Mouse (Mus musculus) kidney, postnatal 0 days (tissue): ENCODE measurements around the gene Plcg2. TPM values are rescaled to one million over a fixed set of nuclear protein-coding genes. Genes with fewer than 3 reads are reported as not detected.

ENCODE experiments used
- ATAC-seq: fragments of 200-750 bp; cut with Nextera tagmentation; replicated peaks from 2 replicates; pipeline ENCODE4 v1.8.0; 2017; ENCODE audit warnings: low read depth, moderate number of reproducible peaks, moderate TSS enrichment, moderate library complexity; ENCODE audit not compliant: low FRiP score
- DNase-seq: peaks from one replicate; pipeline ENCODE4 v3.0.0-alpha.2; 2016; ENCODE audit warnings: low spot score
- H3K27ac ChIP-seq: fragments of 300-500 bp; sonication (generic); 2 replicates; pipeline ENCODE4 v1.5.1; 2014; ENCODE audit warnings: mild to moderate bottlenecking
- H3K27me3 ChIP-seq: fragments of 300-500 bp; sonication (generic); 2 replicates; pipeline ENCODE4 v1.6.1; 2014; ENCODE audit warnings: low read length, mixed read lengths; ENCODE audit not compliant: insufficient read depth
- H3K36me3 ChIP-seq: fragments of 300-500 bp; sonication (generic); 2 replicates; pipeline ENCODE4 v1.6.1; 2014; ENCODE audit warnings: low read length, mixed read lengths; ENCODE audit not compliant: insufficient read depth
- H3K4me1 ChIP-seq: fragments of 300-500 bp; sonication (generic); replicated peaks from 2 replicates; pipeline ENCODE4 v1.6.1; 2014; ENCODE audit warnings: antibody characterized with exemption, low read length, mixed read lengths; ENCODE audit not compliant: insufficient read depth
- H3K4me2 ChIP-seq: fragments of 300-500 bp; sonication (generic); 2 replicates; pipeline ENCODE4 v1.6.1; 2014; ENCODE audit warnings: mild to moderate bottlenecking, low read length, moderate library complexity, mixed read lengths
- H3K4me3 ChIP-seq: fragments of 300-500 bp; sonication (generic); replicated peaks from 2 replicates; pipeline ENCODE4 v1.5.1; 2014; ENCODE audit warnings: low read depth, low read length
- H3K9ac ChIP-seq: fragments of 300-500 bp; sonication (generic); 2 replicates; pipeline ENCODE4 v1.6.1; 2014; ENCODE audit warnings: low read depth, low read length
- H3K9me3 ChIP-seq: fragments of 300-500 bp; sonication (generic); replicated peaks from 2 replicates; pipeline ENCODE4 v1.6.1; 2016; ENCODE audit warnings: low read length, inconsistent platforms, mixed read lengths
- CTCF ChIP-seq: IDR thresholded peaks from 2 replicates; pipeline ENCODE4 v1.5.1; 2016; ENCODE audit warnings: antibody characterized with exemption, low read depth, mild to moderate bottlenecking, moderate library complexity
- WGBS: fragments of 180-500 bp; shearing (Covaris S2); extraction: QIAGEN DNeasy Blood & Tissue Kit; methylation state at CpG from one replicate; pipeline ENCODE4 v1.1.7; 2014; 5-methylcytosine and 5-hydroxymethylcytosine counted together
- polyA plus RNA-seq: library from polyadenylated mRNA; unstranded; fragments of >200 nt; fragmentation: Nextera tagmentation; extraction: Ambion mirVana; gene quantifications from 2 replicates; pipeline ENCODE4 v1.2.1, GENCODE M21; 2015

The Plcg2 gene
- polyA plus RNA-seq, 1 experiment from 2014 or later = 7.3 TPM

DNA sequence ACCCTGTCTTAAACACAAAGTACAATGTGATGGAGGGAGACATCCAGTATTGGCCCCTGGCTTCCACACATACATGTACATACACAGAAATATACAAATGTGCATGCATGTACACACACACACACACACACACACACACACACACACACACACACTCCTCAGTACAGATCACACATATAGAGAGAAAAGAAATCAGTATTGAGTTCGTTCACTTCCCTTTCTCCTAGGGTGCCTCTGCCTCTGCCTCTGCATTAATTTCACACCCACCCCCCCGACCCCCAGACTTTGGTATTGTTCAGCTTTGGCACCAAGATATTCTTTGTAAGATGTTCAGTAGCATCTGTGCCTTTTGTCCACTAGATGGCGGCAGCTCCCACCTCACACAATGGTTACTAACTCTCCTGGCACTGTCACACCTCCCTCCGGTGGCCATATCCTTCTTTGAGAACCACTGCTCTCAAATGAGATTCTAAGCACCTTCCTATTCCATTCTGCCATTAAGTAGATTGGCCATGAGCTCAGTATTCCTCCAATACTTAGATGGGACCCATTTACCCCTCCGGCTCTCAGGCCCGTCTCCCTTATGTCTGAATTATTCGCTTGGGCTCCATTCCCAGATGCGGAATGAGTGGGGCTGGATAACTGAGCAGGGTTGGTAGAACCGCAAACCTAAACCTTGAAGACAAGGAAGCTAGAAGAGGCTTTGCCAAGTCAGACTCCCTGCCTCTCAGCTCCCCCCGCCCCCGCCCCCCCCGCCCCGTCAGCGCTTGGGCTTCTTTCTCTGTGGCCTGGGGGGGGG, 128.1 kb downstream of the Plcg2 start:
- no peak overlapping the region for H3K27ac ChIP-seq
- ATAC-seq (no peak), DNase-seq (peak; percentile 87)
- no peak overlapping the region for H3K4me2 ChIP-seq
- H3K4me3 ChIP-seq = no peak overlapping the region
- no peaks in the 10 kb centered on the region for H3K36me3 ChIP-seq
- H3K27me3 ChIP-seq = no peaks in the 10 kb centered on the region
- no peak overlapping the region for H3K9ac ChIP-seq
- WGBS = 63% methylated on average over 10 of the region's 14 CpGs
- TF ChIP-seq CTCF = peak; percentile 85
- no peaks in the 10 kb centered on the region for H3K4me1 ChIP-seq
- no peaks in the 10 kb centered on the region for H3K9me3 ChIP-seq

DNA sequence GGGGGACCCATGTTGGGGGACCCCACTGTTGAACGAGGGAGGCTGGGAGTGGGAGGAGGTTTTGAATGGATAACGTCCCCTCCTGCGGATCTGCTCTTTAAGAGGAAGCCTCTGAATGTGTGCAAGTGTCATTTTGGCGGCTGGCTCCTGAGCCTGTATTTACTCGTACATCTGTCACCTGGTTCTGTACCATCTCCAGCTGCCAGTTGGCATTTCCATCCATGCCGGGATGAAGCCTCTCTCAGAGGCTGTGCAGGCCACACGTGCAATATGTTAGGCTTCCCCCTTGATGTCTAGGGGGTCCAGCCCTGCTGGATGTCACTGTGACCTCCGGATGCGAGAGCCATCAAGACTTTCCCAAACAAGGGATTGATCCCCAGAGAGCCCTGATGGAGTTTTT, 129.0 kb downstream of the Plcg2 start:
- Histone ChIP-seq H3K9me3 (no peaks in the 10 kb centered on the region), H3K4me3 (no peak overlapping the region), H3K36me3 (no peaks in the 10 kb centered on the region), H3K4me2 (no peak overlapping the region), H3K4me1 (no peaks in the 10 kb centered on the region), H3K9ac (no peak overlapping the region), H3K27ac (no peak overlapping the region), H3K27me3 (no peaks in the 10 kb centered on the region)
- WGBS = 66% methylated on average over 9 of the region's 9 CpGs
- TF ChIP-seq CTCF = no peak
- ATAC-seq = no peak
- DNase-seq = no peak

- DNase-seq (no peak), ATAC-seq (no peak)
- Histone ChIP-seq H3K27ac (no peak overlapping the region), H3K27me3 (no peaks in the 10 kb centered on the region), H3K36me3 (no peaks in the 10 kb centered on the region), H3K4me2 (no peak overlapping the region), H3K9me3 (no peaks in the 10 kb centered on the region), H3K4me3 (no peak overlapping the region), H3K9ac (no peak overlapping the region), H3K4me1 (no peaks in the 10 kb centered on the region)
- no peak for TF ChIP-seq CTCF
- WGBS = 72% methylated on average over 5 of the region's 5 CpGs
These were observed 134.4 kb downstream of the Plcg2 start for GRCm38 (mm10) chr8:117632532-117632931.

DNA sequence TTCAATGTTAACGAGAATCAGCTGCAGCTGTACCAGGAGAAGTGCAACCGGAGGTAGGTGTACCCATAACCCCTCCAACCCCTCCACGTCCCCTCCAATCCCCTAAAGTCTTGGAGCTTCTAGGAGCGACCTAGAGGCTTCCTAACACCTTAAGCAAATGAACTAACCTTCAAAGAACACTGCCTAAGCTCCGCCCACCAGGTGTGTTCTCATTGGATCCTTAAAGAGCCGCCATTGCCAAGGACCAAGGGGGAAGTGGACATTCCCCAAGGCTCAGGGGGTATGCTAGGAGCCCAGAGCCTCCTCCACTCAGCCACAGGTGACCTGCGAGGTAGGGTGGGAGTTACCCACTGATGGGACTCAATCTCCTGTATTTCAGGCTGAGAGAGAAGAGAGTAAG, 136.3 kb downstream of the Plcg2 start:
- H3K9ac ChIP-seq = no peak overlapping the region
- H3K4me2 ChIP-seq = no peak overlapping the region
- no peaks in the 10 kb centered on the region for H3K9me3 ChIP-seq
- 87% methylated on average over 7 of the region's 7 CpGs for WGBS
- ATAC-seq (no peak), DNase-seq (no peak)
- H3K27ac ChIP-seq = no peak overlapping the region
- no peaks in the 10 kb centered on the region for H3K4me1 ChIP-seq
- no peak for TF ChIP-seq CTCF
- no peaks in the 10 kb centered on the region for H3K36me3 ChIP-seq
- H3K4me3 ChIP-seq = no peak overlapping the region
- H3K27me3 ChIP-seq = no peaks in the 10 kb centered on the region

- no peak overlapping the region for H3K4me3 ChIP-seq
- no peak for ATAC-seq
- no peak overlapping the region for H3K9ac ChIP-seq
- TF ChIP-seq CTCF = 0 out of 2 replicates have a peak, but pooled peaks have one; percentile 13
- H3K4me2 ChIP-seq = no peak overlapping the region
- H3K27me3 ChIP-seq = no peaks in the 10 kb centered on the region
- no peaks in the 10 kb centered on the region for H3K9me3 ChIP-seq
- H3K27ac ChIP-seq = no peak overlapping the region
- DNase-seq = no peak
- H3K36me3 ChIP-seq = no peaks in the 10 kb centered on the region
- 70% methylated on average over 3 of the region's 3 CpGs for WGBS
- H3K4me1 ChIP-seq = no peaks in the 10 kb centered on the region
These were observed 139.4 kb downstream of the Plcg2 start for GRCm38 (mm10) chr8:117637462-117637861.

DNA sequence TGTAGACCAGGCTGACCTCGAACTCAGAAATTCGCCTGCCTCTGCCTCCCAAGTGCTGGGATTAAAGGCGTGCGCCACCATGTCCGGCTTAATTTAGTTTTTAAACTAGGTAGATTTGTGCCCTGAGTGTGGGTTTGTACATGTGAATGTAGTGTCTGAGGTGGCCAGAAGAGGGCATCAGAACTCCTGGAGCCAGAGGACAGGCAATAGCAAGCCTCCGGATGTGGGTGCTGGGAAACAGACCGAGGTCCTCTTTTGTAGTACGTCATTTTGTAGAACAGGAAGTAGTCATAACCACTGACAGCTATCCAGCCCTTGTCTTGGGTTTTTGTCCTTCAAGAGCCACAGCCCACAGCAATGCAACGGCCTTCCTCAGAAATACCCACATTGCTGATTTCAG, 141.5 kb downstream of the Plcg2 start:
- no peaks in the 10 kb centered on the region for H3K27me3 ChIP-seq
- 95% methylated on average over 9 of the region's 9 CpGs for WGBS
- no peaks in the 10 kb centered on the region for H3K9me3 ChIP-seq
- DNase-seq = no peak
- H3K4me2 ChIP-seq = no peak overlapping the region
- no peak overlapping the region for H3K9ac ChIP-seq
- TF ChIP-seq CTCF = no peak
- no peak overlapping the region for H3K4me3 ChIP-seq
- no peak for ATAC-seq
- no peak overlapping the region for H3K27ac ChIP-seq
- H3K4me1 ChIP-seq = no peaks in the 10 kb centered on the region
- H3K36me3 ChIP-seq = no peaks in the 10 kb centered on the region
